Mouse (Mus musculus) urinary bladder, adult 18-20 months (tissue): ENCODE measurements around the gene Jmjd1c.
A peak's percentile ranks its signal among the peaks of the same experiment; 100 is the strongest.

Experiments used
- DNase-seq, 2 experiments: peaks; one replicate each; pipeline ENCODE4 v3.0.0; 2022; ENCODE audit warnings: low spot score in 2 of 2, mixed read lengths in 2 of 2

Jmjd1c gene

DNA sequence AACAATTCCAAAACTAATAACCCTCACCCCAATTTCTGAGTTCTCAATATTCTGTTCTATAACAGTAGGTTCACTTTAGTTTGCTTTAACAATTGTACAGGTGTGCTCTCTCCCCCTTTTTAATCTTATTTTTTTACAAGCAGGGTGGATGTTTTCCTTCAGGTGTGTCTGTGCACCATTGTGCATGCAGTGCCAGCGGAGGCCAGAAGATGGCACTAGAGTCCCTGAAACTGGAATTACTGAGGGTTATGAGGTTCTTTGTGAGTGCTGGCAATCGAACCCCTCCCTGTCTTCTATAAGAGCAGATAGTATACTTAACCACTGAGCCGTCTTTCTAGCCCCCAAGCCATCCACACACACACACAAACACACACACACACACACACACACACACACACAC is 96.4 kb downstream of the Jmjd1c start:
- no peak for DNase-seq

DNA sequence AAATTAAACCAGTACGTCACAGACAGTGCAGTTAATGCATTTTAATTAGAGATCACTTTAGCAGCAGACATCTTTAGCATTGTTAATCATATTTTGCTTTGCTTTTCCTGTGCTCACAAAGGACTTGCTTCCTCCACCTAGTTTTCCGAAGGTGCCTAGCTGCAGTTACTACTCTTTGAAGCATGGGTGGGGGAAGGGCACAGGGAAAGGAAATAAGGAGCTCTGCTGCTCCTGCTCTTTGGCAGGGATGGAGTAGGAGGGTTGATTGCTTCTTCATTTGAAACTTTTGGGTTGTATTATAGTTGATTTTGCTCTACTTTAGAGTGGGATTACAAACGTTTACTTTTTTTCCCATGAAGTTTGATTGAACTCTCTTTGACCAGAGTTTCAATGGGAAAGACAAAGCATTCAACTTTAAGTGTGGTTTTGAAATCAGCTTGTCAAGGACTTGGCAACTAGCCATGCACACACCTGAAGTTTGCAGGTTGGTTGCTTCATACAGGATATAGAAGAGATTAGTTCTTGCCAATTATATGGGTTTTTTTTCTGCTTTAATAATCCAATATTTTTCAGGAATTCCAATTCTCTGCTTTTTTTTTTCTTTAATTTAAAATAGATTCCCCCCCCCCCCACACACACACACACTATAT is 97.2 kb downstream of the Jmjd1c start:
- no peak for DNase-seq

DNA sequence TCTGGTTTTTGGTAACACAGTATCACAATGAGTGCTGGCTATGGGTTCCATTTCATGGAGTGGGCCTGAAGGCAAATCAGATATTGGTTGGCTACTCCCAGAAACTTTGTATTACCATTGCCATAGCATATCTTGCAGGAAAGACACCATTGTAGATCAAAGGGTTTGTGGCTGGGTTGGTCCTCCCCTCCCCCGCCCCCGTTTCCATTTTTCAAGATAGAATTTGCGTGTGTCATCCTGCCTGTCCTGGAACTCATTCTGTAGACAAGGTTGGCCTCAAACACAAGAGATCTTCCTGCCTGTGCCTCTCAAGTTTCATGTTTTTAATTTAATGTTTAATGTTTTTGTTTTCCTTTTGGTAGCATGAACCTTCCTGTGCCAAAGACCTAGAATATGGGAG is 98.1 kb downstream of the Jmjd1c start:
- DNase-seq: no peak

DNA sequence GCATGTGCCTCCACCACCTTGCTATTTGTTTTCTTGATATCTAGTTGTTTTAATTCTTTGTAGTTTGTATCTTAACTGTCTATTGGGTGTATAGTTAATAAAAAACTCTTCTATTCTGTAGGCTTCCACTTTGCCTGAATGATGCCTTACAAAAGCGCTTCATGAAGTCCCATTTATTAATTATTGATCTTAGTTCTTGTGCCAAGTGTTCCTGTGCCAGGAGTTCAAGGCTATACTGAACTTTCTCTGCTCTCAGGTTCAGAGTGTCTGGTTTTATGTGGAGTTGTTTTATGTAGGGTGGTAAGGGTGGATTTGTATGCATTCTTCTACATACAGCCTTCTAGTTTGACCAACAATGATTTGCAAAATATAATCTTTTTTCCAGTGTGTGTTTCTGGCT is 99.7 kb downstream of the Jmjd1c start:
- no peak for DNase-seq

DNA sequence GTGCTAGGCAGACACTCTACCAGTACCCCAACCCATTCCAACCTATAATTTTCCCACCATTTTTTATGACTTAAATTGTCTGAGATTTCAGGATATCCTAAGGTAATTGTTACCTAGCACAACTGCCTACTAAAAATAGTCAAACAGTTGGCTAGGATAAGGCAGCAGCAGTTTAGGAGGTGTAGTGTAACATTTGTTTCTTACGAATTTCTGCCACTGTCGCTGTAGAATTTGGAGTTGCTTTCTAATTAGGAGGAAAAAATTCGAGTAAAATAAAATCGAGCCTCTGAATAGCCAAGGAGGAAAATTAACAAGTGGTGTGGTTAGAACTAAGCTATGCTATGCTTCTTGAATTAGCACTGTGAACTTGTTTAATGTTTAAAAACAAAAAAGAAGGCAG is 101.3 kb downstream of the Jmjd1c start:
- DNase-seq: no peak

DNA sequence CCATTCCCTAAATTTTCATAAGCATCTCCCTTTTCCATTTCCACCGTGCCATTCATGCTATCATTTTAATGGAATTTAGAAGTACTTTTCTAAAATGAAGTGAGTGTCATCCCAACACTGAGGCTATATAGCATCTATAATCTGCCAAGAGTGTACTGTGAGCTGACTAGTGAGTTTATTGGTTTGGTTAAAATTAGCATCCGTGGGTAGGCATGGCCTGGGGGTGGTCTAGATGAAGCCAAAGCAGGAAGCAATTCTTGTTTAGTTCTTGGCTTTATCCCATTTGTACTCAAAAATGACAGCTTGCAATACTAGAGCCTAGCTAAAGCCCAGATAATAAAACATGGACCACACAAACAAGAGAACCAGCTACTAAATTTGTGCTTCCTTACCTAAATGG is 101.9 kb downstream of the Jmjd1c start:
- DNase-seq: no peak

DNA sequence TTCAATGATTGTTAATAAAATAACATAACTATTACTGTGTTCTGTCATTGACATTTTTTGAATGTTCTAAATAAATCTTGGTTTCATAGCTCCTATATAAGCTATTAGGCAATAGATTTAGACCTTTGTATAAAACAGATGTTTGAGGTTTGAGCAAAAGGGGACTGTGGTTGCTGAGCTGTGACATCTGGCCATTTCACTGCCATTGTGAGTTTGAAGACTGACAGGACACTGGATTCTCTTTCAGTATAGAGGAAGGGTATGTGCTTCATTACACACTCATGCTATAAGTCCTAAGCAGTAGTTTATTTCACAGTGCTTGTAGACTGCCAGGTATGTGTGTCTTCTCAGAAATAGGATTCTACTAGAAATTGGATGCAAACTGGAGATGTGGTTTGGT is 105.8 kb downstream of the Jmjd1c start:
- DNase-seq: no peak

DNA sequence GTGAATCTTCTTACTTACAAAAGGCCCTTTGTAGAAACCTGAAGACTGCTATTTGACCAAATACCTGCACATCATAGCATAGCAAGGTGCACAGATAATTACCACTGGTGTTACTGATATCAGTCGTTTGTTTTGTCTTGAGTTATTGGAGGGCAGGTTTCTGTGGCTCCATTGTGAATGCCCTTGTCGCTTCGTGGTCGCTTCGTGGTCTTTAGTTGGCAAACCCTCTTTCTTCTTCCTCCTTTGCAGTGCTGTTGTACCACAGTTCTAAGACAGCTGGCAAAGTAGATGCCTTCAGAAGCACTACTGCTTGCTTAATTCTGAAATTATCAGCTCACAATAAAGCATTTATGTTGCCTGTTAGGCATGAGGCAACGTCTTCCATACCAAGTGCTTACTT is 106.5 kb downstream of the Jmjd1c start:
- DNase-seq: no peak

DNA sequence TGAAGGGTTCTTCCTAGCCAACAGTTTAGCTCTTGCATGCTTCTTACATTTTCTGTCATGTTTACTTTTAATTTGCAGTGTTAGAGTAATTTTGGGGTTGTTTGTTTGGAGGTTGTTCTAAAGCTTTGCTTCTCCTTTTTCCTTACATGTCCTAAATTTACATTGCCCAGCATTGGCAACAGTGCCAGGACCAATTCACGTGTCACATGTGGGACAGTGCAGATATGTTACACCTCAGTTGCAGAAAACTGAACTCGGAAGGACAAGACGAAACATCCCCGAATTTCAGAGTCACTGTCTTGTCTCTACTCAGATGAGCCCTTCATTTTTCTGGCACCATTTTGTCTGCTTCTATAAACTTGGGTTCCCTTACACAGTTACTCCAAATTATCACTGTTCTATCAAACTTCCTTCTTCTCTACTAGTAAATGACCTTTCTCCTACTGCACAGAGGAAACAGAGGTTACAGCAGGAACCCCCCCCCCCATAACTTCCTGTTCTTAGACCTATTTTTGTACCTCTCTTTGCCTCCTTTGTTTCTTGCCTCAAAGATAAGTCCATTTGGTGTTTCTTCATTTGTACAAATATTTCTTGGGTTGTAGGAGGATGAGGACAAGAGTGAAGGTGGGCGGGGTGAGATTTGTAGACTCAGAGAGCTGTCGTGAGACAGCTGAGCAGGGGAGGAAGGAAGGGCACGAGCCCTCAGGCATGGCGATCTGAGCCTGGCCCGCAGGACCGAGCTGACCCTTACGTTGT is 108.9 kb downstream of the Jmjd1c start:
- no peak for DNase-seq

DNA sequence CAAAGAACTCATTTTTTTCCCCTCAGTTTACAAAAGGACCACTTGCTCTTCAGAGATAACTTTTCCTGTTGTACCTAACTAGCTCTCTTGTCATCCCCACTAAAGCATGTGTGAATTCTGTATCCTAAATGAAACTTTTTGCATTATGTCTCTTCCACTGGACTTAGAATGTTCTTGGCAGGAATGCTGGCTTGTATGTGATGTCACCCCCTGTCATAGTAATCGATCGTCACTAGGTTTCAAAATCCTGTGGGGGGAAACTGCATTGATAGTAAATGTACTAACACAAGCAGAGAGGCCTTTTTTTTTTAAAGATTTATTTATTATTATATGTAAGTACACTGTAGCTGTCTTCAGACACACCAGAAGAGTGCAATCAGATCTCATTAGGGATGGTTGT is 112.0 kb downstream of the Jmjd1c start:
- DNase-seq: no peak

DNA sequence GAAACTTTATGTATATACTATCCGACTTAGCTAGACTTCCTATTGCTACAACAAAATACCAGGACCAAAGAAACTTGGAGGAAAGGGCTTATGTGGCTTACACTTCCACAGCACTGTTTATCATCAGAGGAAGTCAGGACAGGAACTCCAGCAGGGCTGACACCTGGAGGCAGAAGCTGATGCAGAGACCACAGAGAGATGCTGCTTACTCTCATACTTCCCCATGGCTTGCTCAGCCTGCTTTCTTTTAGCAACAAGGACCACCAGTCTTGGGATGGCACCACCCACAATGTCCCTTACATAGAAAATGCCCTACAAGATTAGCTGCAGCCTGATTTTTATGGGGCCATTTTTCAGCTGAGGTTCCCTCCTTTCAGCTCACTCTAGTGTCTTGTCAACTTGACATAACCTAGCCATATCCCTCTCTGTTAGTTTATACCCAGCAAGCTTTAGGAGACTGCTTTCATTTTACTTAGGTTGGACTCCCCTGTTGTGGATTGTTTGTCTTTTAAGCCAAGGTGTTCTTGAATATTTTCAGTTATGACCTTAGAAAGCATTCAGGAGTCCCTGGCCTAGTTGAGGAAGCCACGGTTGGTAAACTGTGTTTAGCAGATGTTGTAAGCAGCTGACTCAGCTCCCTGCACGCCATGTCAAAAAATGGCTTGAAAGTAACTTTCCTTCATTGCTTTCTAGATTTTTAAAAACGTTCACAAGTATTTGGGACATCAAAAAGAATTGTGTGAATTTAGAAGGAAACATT is 114.2 kb downstream of the Jmjd1c start:
- no peak for DNase-seq

DNA sequence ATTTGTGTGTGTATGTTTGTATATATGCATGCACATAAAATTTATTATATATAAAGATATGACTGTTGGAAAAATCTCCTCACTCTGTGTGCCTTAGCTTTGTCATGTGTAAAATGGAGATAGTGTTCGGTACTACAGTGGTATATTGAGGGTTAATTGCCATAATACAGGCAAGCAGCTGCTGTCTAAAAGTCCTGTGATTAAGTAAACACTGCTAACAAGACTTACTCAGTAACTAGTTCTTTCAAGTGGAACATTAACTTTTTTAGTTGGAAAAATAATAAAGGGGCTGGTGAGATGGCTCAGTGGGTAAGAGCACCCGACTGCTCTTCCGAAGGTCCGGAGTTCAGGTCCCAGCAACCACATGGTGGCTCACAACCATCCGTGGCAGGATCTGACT is 116.1 kb downstream of the Jmjd1c start:
- no peak for DNase-seq

DNA sequence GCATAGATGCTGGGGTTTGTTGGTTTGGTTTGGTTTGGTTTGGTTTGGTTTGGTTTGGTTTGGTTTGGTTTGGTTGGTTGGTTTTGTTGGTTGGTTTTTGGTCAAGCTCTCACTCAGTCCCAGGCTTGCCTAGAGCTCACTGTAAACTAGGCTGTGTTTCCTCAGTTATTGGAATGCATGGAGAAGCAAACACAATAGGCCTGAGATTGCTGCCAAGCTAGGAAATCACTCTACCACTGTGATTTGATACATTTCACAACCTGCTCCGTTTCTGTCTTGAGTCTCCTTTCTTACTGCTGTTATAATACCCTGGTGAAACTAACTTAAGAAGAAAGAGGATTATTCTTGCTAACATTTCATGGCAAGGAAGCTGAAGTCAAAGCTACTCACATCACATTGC is 117.8 kb downstream of the Jmjd1c start:
- no peak for DNase-seq

DNA sequence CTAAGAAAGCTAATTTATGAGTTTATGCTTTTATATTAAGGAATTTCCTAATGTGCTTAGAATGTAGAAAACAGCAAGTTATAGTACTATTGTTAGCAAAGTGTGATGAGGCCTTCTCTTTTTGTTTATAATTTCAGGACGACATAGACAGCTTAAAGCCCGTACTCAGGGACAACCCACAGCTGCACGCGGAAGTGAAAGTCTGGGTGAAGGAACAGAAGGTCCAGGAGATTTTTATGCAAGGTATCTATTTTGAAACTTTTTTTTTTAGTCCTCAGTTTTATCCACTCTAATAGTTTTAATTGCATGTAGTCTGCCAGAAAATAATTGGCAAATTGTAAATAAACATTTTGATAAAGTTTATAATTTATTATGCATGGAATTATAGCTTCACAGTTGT is 119.2 kb downstream of the Jmjd1c start:
- DNase-seq: no peak

DNA sequence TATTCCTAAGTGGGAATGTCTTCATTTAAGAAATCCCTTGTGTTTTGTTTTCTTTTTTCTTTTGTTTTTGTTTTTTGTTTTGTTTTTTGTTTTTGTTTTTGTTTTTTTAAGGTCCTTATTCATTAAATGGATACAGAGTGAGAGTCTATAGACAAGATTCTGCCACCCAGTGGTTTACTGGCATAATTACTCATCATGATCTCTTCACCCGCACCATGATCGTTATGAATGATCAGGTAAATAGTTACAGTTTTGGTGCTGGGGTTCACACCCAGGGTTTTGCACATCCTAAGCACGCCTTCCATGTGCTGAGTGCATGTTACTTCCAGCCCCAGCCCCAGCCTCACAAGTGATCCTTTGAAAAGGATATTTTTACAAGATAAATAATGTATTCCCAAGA is 120.9 kb downstream of the Jmjd1c start:
- no peak for DNase-seq

DNA sequence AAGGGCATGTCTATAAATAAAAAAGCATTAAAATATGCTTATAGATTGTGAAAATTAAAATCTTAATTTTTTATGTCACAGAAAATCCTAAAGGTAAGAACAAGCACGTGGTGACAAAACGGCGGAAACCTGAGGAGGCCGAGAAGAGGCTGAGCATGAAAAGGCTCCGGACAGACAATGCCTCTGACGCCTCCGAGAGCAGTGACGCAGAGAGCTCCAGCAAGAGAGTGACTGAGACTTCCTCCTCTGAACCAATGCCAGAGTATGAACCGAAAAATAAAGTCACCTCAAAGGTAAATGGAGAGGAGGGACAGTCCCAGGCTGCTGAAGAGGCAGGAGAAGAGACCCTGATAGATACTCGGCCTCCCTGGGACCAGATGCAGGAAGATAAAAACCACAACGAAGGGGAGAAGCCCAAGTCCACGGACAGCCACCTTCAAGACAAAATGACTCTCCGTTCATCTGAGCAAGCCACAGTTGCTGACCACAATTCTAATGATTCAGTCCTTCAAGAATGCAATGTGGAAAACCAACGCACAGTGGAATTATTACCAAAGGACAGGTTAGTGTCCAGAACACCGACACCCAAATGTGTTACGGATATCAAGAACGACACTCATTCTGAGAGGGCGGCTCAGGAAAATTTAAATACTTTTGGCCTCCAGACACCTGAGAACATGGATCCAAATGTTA is 123.1 kb downstream of the Jmjd1c start:
- no peak for DNase-seq

DNA sequence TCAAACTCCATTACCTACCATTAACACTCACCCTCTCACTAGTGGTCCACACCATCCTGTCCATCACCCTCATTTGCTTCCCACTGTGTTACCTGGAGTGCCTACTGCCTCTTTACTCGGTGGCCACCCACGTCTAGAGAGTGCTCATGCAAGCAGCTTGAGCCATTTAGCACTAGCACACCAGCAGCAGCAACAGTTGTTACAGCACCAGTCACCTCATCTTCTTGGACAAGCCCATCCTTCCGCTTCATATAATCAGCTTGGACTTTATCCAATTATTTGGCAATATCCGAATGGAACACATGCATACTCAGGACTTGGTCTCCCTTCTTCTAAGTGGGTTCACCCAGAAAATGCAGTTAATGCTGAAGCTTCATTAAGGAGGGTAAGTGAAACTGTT is 124.3 kb downstream of the Jmjd1c start:
- no peak for DNase-seq

DNA sequence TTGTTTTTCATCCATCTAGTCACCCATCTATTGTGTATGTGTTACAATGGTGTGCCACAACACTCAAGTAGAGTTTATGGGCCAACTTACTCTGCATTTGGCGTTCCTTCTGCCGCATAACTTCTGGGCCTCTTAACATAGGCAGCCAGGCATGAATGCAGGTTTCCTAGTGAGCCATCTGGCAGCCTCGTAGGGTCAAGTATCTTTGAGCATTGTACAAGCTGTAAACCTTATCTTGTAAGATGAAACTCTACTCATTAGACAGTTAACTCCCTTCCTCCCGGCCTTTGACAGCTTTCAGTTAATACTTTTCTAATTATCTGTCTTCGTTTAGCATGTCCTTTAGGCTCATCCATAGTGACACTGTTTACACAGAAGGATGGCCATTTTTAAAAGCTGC is 125.4 kb downstream of the Jmjd1c start:
- no peak for DNase-seq

DNA sequence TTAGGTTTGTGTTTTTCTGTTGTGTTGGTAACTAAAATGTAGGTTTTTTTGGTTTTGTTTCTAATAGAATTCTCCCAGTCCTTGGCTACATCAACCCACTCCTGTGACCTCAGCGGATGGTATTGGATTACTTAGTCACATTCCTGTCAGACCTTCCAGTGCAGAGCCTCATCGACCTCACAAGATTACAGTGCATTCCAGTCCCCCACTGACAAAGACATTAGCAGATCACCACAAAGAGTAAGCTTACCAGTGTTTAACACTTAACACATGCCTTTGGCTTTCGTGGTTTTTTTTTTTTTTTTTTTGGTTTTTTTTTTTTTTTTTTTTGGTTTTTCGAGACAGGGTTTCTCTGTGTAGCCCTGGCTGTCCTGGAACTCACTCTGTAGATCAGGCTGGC is 128.0 kb downstream of the Jmjd1c start:
- DNase-seq: no peak

DNA sequence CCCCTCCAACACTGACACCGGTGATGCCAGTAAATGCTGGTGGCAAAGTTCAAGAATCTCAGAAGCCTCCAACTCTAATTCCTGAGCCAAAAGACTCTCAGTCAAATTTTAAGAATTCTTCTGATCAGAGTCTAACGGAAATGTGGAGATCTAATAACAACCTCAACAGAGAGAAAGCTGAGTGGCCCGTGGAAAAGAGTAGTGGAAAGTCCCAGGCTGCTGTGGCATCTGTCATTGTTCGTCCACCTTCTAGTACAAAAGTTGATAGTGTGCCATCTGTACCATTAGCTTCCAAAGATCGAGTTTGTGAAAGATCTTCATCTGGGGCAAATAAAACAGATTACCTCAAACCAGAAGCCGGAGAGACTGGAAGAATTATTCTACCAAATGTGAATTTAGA is 129.6 kb downstream of the Jmjd1c start:
- no peak for DNase-seq

DNA sequence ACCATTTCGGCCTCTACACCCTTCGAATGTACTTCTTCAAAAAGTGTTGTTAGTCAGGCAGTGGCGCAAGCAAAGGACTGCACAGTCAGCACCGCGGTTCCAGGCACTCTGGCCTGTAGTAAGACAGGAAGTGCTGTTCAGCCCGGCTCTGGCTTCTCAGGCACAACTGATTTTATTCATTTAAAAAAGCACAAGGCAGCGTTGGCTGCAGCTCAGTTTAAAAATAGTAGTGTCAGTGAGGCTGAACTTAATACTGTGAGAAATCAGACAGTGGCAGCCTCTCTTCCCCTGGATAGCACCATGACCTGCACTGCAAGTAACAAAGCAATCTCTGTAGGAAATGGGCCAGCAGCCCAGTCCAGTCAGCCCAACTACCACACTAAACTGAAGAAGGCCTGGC is 130.2 kb downstream of the Jmjd1c start:
- peak in 1 of 2 experiments; percentile 13 for DNase-seq

DNA sequence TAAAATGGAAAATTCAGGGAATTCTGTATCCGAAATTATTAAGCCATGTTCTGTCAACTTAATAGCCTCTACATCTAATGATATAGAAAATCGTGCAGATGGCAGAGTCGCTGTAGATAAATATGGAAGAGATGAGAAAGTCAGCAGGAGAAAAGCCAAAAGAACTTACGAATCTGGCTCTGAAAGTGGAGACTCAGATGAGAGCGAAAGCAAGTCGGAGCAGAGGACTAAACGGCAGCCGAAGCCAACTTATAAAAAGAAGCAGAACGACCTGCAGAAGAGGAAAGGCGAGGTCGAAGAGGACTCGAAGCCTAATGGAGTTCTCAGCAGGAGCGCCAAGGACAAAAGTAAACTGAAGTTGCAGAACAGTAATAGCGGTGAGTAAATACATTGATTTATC is 130.6 kb downstream of the Jmjd1c start:
- DNase-seq: no peak
